Mouse (Mus musculus) embryonic facial prominence, embryonic 14.5 days (tissue): ENCODE results near the gene Ankrd33b. TPM values are rescaled to one million over a fixed set of nuclear protein-coding genes. Genes with fewer than 3 reads are reported as not detected.

Experiments used
- ATAC-seq: fragments of 200-750 bp; cut with Nextera tagmentation; 2 replicates; pipeline ENCODE4 v1.8.0; 2017; ENCODE audit warnings: low read depth, moderate number of reproducible peaks, moderate TSS enrichment
- DNase-seq: peaks from one replicate; pipeline ENCODE4 v3.0.0-alpha.2; 2015; ENCODE audit warnings: low spot score
- H3K27ac ChIP-seq: fragments of 300-500 bp; sonication (generic); replicated peaks from 2 replicates; pipeline ENCODE4 v1.5.1; 2014; ENCODE audit warnings: low read depth, mild to moderate bottlenecking, low read length, moderate library complexity
- H3K27me3 ChIP-seq: fragments of 300-500 bp; sonication (generic); replicated peaks from 2 replicates; pipeline ENCODE4 v1.6.1; 2014; ENCODE audit warnings: low read length; ENCODE audit not compliant: control insufficient read depth, insufficient read depth
- H3K36me3 ChIP-seq: fragments of 300-500 bp; sonication (generic); 2 replicates; pipeline ENCODE4 v1.6.1; 2014; ENCODE audit warnings: low read length, mixed read lengths; ENCODE audit not compliant: control insufficient read depth, insufficient read depth
- H3K4me1 ChIP-seq: fragments of 300-500 bp; sonication (generic); 2 replicates; pipeline ENCODE4 v1.6.1; 2014; ENCODE audit warnings: antibody characterized with exemption, low read length; ENCODE audit not compliant: control insufficient read depth, insufficient read depth
- H3K4me2 ChIP-seq: fragments of 300-500 bp; sonication (generic); 2 replicates; pipeline ENCODE4 v1.6.1; 2014; ENCODE audit warnings: low read depth, mild to moderate bottlenecking, low read length, moderate library complexity, mixed read lengths
- H3K4me3 ChIP-seq: fragments of 300-500 bp; sonication (generic); 2 replicates; pipeline ENCODE4 v1.5.1; 2014; ENCODE audit warnings: low read depth, mild to moderate bottlenecking, low read length
- H3K9ac ChIP-seq: fragments of 300-500 bp; sonication (generic); 2 replicates; pipeline ENCODE4 v1.6.1; 2014; ENCODE audit warnings: low read depth, mild to moderate bottlenecking, low read length, moderate library complexity, mixed read lengths
- H3K9me3 ChIP-seq: fragments of 300-500 bp; sonication (generic); 2 replicates; pipeline ENCODE4 v1.6.1; 2016; ENCODE audit warnings: low read length; ENCODE audit not compliant: control insufficient read depth
- WGBS: fragments of 180-500 bp; shearing (Covaris S2); extraction: QIAGEN DNeasy Blood & Tissue Kit; methylation state at CpG from one replicate; pipeline ENCODE4 v1.1.7; 2014; 5-methylcytosine and 5-hydroxymethylcytosine counted together
- polyA plus RNA-seq: library from polyadenylated mRNA; unstranded; fragments of >200 nt; fragmentation: Nextera tagmentation; extraction: Ambion mirVana; gene quantifications from 2 replicates; pipeline ENCODE4 v1.2.1, GENCODE M21; 2014

Ankrd33b gene
- polyA plus RNA-seq, 1 experiment from 2014 or later, result 1.1 TPM

DNA sequence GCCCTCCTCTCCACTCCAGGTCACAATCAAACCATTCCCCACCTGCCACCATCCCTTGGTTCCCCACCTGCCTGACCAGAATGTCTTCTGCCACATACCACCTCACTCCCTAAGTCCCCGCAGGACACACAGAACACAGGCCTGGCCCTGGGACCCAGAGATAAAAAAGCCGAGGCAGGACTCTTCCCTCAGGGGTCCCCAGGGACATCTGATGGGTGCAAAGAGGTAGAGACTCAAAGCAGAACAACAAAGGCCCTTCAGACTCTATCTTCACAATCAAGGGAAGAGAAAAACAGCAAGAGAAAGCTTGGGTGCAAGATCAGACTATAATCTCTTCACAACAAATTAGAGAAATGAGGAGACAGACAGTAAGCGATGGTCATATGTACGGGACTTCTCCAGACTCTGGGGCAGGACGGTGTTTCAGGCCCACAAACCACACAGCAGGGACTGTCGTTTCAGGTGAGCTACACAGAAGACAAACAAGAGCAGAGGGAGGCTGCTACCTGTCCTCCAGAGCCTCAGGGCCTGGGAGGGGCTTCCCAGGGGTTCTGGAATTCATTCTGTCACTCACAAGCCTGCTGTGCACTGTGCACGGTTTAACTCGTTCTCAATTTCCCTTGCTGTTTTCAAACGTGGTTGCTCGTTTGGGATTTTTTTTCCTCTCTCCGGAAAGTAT, 2.3 kb downstream of the Ankrd33b start:
- Histone ChIP-seq H3K9me3 (no peaks in the 10 kb centered on the region), H3K36me3 (no peaks in the 10 kb centered on the region), H3K27me3 (peaks cover 55% of the 10 kb centered on the region), H3K4me3 (peak overlapping the region; percentile 62), H3K9ac (peak overlapping the region; percentile 42; the same call in 1 of the 2 replicates), H3K4me2 (peak overlapping the region; percentile 100), H3K27ac (no peak overlapping the region), H3K4me1 (peaks cover 8% of the 10 kb centered on the region; the same call in 1 of the 2 replicates)
- DNase-seq (peak; percentile 63), ATAC-seq (peak; percentile 47)
- WGBS, result 15% methylated on average over 11 of the region's 11 CpGs

DNA sequence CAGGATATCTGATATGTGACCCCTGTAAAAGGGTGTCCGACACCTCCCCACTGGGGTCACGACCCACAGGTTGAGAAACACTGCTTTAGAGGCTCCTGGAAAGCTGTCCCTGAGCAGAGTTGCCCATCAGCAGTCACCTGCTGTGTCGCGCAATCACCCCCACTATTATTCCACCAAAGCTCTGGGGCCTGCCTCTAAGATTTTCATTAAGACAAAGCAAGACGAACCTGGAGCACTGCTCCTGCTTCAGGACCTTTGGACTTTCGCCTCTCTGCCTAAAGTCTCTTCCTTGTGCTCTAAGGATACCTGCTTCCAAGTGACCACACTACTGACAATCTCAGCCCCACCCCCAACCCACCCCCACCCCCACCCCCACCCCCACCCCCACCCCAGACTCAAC, 3.1 kb downstream of the Ankrd33b start:
- Histone ChIP-seq H3K4me2 (no peak overlapping the region), H3K9ac (no peak overlapping the region), H3K27me3 (peaks cover 50% of the 10 kb centered on the region), H3K36me3 (no peaks in the 10 kb centered on the region), H3K4me1 (peaks cover 8% of the 10 kb centered on the region; the same call in 1 of the 2 replicates), H3K27ac (no peak overlapping the region), H3K4me3 (no peak overlapping the region), H3K9me3 (no peaks in the 10 kb centered on the region)
- no peak for DNase-seq
- 50% methylated on average over 6 of the region's 6 CpGs for WGBS
- no peak for ATAC-seq

DNA sequence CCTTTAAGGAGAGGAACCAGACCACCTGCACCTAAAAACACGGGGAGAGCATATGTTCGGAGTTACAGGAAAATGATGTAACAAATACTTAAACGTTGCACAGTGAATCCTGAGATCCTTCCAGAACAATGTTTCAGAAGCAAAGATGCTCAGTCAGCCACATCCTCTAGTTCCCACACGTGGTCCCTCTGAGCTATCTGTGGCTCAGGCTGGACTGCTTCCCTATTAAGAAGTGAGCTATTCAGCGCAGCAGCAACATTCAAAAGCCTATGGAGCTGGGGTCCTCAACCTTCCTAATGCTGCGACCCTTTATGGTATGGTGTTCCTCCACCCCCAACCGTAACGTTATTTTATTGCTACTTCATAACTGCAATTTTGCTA, 3.6 kb downstream of the Ankrd33b start:
- Histone ChIP-seq H3K27me3 (peaks cover 46% of the 10 kb centered on the region), H3K4me3 (no peak overlapping the region), H3K9me3 (no peaks in the 10 kb centered on the region), H3K27ac (no peak overlapping the region), H3K9ac (no peak overlapping the region), H3K4me1 (peaks cover 8% of the 10 kb centered on the region; the same call in 1 of the 2 replicates), H3K36me3 (no peaks in the 10 kb centered on the region), H3K4me2 (no peak overlapping the region)
- DNase-seq (no peak), ATAC-seq (no peak)
- 71% methylated on average over 8 of the region's 8 CpGs for WGBS

DNA sequence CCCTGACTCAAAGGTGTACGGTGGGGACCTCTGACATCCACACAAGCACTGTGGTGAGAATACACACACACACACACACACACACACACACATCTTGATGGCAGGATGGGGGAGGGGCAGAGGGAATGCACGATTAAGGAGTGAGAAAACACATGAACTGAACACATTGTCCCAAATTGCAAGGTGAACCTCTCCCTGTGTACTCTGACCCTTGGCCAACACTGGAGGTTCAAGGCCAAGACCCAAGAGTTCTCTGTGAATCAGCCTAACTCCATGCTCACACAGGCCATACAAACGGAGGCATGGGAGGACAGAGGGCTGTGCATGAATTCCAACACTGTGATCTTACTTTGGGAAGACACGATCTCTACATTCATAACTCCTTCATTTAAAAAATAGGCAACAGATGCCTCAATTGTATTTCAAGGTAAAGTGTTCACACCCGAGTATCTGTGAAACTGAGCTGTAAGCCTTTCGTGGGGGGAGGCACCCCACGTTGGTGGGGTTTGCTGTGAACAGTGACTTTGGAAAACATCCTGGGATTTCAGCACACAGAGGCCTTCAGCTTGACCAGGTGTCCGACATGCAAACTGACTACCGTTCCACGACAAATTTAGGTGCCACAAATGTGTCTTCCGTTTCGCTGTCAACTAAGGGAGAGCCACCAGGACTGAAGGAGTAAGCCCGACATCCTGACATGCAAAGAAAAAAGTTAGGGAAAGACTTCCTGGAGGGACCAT, 4.1 kb downstream of the Ankrd33b start:
- Histone ChIP-seq H3K27ac (no peak overlapping the region), H3K36me3 (no peaks in the 10 kb centered on the region), H3K4me1 (peaks cover 8% of the 10 kb centered on the region; the same call in 1 of the 2 replicates), H3K9me3 (no peaks in the 10 kb centered on the region), H3K4me2 (no peak overlapping the region), H3K4me3 (no peak overlapping the region), H3K27me3 (peaks cover 41% of the 10 kb centered on the region), H3K9ac (no peak overlapping the region)
- 80% methylated on average over 13 of the region's 13 CpGs for whole genome bisulfite sequencing
- no peak for DNase-seq
- ATAC-seq, result no peak

DNA sequence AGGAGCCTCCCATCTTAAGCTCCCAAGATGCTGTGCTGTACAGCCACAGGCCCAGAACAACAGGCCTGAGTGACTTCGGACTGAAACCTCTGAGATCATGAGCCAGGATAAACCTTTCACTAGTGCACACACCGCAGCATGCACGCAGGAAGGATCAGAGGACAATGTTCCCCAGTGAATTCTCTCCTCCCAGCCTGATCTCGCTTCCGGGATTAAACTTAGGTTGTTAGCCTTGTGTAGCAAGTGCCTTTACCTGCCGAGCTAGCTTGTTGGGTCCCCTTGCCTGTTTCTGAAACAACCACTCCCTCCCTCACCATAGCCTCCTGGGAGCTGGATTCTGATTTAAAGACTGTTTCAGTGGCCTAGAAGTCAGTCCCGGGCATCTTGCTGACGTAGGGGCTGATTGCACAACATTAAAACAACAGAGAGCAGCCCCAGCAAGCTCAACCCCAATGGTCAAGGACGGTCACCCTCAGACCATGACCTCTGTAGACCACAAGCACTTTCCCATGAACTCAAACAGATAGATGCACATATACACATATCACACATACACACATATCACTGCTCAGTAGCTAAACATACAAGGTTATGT, 6.2 kb downstream of the Ankrd33b start:
- H3K36me3 ChIP-seq, result no peaks in the 10 kb centered on the region
- H3K4me2 ChIP-seq, result no peak overlapping the region
- no peak overlapping the region for H3K4me3 ChIP-seq
- no peak overlapping the region for H3K9ac ChIP-seq
- DNase-seq (no peak), ATAC-seq (no peak)
- 81% methylated on average over 9 of the region's 9 CpGs for WGBS
- H3K4me1 ChIP-seq, result peaks cover 6% of the 10 kb centered on the region; the same call in 1 of the 2 replicates
- H3K27ac ChIP-seq, result no peak overlapping the region
- H3K27me3 ChIP-seq, result peaks cover 20% of the 10 kb centered on the region
- H3K9me3 ChIP-seq, result no peaks in the 10 kb centered on the region

DNA sequence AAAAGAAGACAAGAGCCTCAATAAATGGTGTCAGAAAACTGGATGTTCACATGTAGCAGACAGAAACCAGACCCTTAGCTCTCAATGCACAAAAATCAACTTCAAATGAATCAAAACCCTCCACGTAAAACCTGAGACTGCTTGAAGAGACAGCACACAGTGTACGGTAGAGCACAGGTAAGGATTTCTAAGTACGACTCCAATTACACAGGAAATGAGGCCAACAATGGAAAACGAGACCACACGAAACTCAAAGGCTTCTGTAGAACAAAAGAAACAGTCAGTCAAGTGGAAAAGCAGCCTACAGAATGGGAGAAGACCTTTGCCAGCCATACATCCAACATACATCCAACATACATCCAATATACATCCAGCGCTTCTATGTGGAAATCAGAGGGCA, 6.9 kb downstream of the Ankrd33b start:
- ATAC-seq (peak; percentile 53; the same call in 1 of the 2 replicates), DNase-seq (peak; percentile 18)
- Histone ChIP-seq H3K36me3 (no peaks in the 10 kb centered on the region), H3K27me3 (peaks cover 12% of the 10 kb centered on the region), H3K9ac (no peak overlapping the region), H3K9me3 (no peaks in the 10 kb centered on the region), H3K4me2 (no peak overlapping the region), H3K4me3 (no peak overlapping the region), H3K4me1 (peaks cover under 1% of the 10 kb centered on the region; the same call in 1 of the 2 replicates), H3K27ac (no peak overlapping the region)
- 71% methylated on average over 6 of the region's 6 CpGs for WGBS

DNA sequence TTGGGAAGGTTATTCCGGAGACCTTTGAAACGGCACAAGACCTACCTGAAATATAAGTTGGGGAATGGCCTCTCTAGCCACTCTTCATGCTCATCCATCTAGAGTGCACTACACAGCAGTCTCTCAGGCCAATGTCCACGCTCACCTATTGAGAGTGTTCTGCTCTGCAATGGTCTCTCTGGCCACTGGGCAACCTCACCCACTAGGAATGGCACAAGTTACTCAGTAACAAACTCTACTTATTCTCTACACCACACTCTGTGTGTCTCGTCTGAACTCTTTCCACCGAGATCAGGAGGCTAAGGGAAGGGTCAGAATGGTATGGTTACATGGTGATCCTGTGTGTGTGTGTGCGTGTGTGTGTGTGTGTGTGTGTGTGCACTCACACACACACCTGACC, 7.7 kb downstream of the Ankrd33b start:
- DNase-seq, result no peak
- Histone ChIP-seq H3K4me2 (no peak overlapping the region), H3K27ac (no peak overlapping the region), H3K36me3 (no peaks in the 10 kb centered on the region), H3K4me3 (no peak overlapping the region), H3K9ac (no peak overlapping the region), H3K27me3 (peaks cover 4% of the 10 kb centered on the region), H3K9me3 (peaks cover 3% of the 10 kb centered on the region; the same call in 1 of the 2 replicates), H3K4me1 (no peaks in the 10 kb centered on the region)
- WGBS, result 91% methylated on average over 6 of the region's 6 CpGs
- ATAC-seq, result no peak

DNA sequence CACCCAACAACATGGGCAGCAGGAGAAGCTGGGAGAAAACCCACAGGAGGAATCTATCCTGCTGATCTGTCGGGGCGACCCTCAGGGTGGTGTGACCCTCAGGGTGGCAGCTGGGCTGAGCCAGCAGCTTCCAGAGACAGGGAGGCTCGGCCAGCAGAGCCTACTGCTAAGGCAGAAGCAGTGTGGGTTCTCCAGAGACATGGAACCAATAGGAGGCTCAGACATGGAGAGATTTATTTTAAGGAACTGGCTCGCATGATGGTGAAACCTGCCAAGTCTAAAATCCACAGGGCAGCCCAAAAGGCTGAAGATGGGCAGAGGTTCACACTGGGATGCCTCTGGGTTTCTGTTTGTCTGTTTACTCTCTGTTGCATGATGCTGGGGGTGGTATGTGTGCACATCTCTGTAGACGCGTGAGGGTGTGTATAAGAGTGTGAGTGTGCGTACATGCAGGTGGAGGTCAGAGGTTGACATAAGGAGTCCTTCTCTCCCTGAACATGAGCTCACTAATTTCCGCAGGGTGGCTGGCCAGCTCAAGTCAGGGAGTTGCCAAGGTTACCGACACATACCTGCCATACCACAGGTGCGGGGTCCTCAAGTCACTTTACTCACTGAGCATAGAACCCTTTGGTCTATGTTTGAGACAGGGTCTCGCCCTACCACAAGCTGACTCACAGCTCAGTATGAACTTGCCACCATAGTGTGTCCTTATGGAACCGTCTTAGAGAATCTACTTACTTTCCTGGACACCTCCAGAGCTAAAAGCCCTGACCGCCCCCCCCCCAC, 14.8 kb downstream of the Ankrd33b start:
- Histone ChIP-seq H3K36me3 (no peaks in the 10 kb centered on the region), H3K27me3 (no peaks in the 10 kb centered on the region), H3K9me3 (peaks cover 3% of the 10 kb centered on the region; the same call in 1 of the 2 replicates), H3K9ac (no peak overlapping the region), H3K4me3 (no peak overlapping the region), H3K27ac (no peak overlapping the region), H3K4me1 (no peaks in the 10 kb centered on the region), H3K4me2 (no peak overlapping the region)
- ATAC-seq (no peak), DNase-seq (no peak)
- WGBS, result 81% methylated on average over 13 of the region's 13 CpGs
